Mouse (Mus musculus): Measurements from ENCODE around the gene Tubgcp6. TPM values are rescaled to one million over a fixed set of nuclear protein-coding genes. Genes with fewer than 3 reads are reported as not detected.

The Tubgcp6 gene
- polyA plus RNA-seq, 1 experiment from 2014 or later, result 9.1 TPM

DNA sequence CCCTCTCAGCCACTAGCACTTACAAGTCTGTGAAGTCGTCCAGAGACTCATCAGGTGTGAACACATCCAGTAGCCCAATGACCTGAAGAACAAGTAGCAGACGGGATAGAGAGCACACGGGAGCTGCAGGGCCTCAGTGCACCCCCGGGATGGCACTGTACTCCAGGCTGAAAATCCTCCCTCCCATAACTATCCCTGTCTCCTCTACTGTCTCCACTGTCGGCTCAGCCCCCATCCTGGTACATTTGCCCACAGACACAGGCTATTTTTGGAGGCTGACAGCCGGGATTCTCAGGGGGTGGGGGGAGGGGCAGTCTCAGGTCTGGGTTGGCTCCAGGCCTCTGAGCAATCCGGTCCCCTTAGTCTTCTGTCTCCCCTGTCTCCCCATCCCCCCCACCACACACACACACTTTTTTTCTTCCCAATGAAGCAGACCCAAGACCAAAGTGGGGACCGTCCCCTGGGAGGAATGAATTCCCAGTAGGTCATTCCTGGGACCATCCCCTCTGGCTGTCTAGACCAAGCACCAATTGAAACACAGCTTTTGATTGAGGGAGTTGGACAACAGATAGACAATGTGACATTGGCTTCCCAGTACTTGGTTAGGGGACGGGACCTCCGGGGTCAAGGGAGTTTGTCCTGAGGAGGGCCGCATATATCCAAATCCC lies 14.6 kb upstream of the Tubgcp6 start:
- H3K36me3 ChIP-seq (ENCODE audit: control insufficient read depth, insufficient read depth), result no peaks in the 10 kb centered on the region
- peak overlapping the region; percentile 56 for H3K4me2 ChIP-seq (ENCODE audit: low read depth, low read length)
- 47% methylated on average over 11 of the region's 11 CpGs for WGBS
- H3K9ac ChIP-seq (ENCODE audit: low read length), result no peak overlapping the region; the same call in 1 of the 2 replicates
- peaks cover 18% of the 10 kb centered on the region for H3K4me1 ChIP-seq (ENCODE audit: control insufficient read depth, insufficient read depth, low read length)
- 0 out of 2 replicates have a peak overlapping the region, but pooled peaks have one; percentile 19 for H3K27ac ChIP-seq (ENCODE audit: low read length)
- peak; percentile 39 for ATAC-seq (replicated peaks; ENCODE audit: extremely low read depth, insufficient read depth, low FRiP score)
- peaks cover 19% of the 10 kb centered on the region for H3K27me3 ChIP-seq (ENCODE audit: control insufficient read depth, insufficient read depth, low read length)
- H3K4me3 ChIP-seq (ENCODE audit: low read length), result peak overlapping the region; percentile 22; the same call in 1 of the 2 replicates
- H3K9me3 ChIP-seq (replicated peaks; ENCODE audit: control insufficient read depth, low read length), result no peaks in the 10 kb centered on the region

DNA sequence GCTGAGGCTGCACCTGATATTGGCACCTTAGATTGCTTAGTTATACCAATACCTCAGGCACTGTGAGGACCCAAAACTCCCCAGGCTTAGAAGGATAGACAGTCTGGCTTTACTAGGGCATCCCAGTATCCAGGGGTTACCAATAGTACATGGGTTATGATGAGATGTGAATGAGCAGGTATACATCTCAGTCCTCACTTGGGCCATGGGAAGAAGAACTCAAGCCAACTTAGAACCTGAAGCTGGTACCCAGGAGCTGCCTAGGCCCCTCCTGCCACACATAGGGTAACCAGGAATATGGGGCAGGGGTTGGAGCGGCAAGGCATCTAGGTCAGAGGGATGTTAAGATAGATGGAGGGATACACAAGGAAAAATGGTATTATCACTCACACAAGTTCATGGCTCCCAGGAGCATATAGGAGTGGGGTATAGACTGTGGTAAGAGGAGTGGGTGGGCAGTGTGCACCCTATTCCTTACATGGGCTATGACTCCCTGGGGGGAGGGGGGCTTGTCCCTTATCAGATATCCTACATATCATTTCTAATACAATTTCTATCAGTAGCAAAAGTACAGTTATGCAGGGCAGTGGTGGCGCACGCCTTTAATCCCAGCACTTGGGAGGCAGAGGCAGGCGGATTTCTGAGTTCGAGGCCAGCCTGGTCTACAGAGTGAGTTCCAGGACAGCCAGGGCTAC lies 13.7 kb upstream of the Tubgcp6 start:
- Histone ChIP-seq H3K27me3 (ENCODE audit: control insufficient read depth, insufficient read depth, low read length) (peaks cover 16% of the 10 kb centered on the region), H3K27ac (ENCODE audit: low read length) (no peak overlapping the region), H3K4me3 (ENCODE audit: low read length) (no peak overlapping the region), H3K4me1 (ENCODE audit: control insufficient read depth, insufficient read depth, low read length) (peaks cover 18% of the 10 kb centered on the region), H3K9me3 (replicated peaks; ENCODE audit: control insufficient read depth, low read length) (no peaks in the 10 kb centered on the region), H3K9ac (ENCODE audit: low read length) (no peak overlapping the region), H3K4me2 (ENCODE audit: low read depth, low read length) (no peak overlapping the region), H3K36me3 (ENCODE audit: control insufficient read depth, insufficient read depth) (no peaks in the 10 kb centered on the region)
- no peak for ATAC-seq (replicated peaks; ENCODE audit: extremely low read depth, insufficient read depth, low FRiP score)
- WGBS, result 97% methylated on average over 5 of the region's 5 CpGs

DNA sequence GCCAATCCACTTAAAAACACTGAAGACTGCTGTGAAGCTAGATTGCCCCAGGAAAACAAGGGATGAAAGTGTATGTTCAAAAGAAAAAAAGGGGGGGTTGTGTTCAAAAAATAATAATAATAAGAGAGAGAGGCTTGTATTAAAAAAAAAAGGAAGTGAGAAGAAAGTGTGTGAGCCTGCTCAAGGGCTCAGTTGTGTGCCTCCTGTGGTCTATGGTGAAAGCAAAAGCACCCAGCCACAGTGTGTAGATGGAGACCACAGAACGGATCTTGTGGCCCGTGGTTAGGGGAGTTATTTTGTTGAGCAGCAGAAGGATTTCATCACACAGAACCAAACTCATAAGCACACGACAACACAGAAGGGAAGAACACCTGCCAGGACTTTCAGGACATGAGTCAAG lies 8.4 kb upstream of the Tubgcp6 start:
- H3K9me3 ChIP-seq (replicated peaks; ENCODE audit: control insufficient read depth, low read length), result no peaks in the 10 kb centered on the region
- no peaks in the 10 kb centered on the region for H3K36me3 ChIP-seq (ENCODE audit: control insufficient read depth, insufficient read depth)
- H3K4me1 ChIP-seq (ENCODE audit: control insufficient read depth, insufficient read depth, low read length), result peaks cover 11% of the 10 kb centered on the region
- no peak overlapping the region for H3K9ac ChIP-seq (ENCODE audit: low read length)
- 82% methylated on average over 3 of the region's 3 CpGs for WGBS
- no peak overlapping the region for H3K4me3 ChIP-seq (ENCODE audit: low read length)
- H3K4me2 ChIP-seq (ENCODE audit: low read depth, low read length), result no peak overlapping the region
- H3K27ac ChIP-seq (ENCODE audit: low read length), result no peak overlapping the region
- ATAC-seq (replicated peaks; ENCODE audit: extremely low read depth, insufficient read depth, low FRiP score), result no peak
- H3K27me3 ChIP-seq (ENCODE audit: control insufficient read depth, insufficient read depth, low read length), result no peaks in the 10 kb centered on the region

DNA sequence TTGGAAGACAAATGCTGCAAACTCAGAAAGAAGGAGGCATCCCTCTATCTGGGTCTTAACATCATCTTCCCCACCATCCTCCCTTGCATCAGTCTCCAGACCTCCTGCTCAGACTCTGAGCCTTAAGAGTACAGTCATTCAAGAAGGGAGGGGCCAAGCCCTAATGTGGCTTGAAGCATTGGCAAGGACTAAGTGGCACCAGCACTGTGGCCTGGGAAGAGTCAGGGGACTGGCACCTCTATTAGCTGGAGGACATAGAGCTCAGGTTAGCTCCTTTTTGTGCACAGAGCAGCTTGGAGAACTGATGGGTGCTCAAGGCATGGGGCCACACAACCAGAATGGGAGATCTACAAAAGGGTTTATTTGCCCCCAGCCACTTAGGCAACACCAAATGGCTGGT lies 7.3 kb upstream of the Tubgcp6 start:
- no peak for ATAC-seq (replicated peaks; ENCODE audit: extremely low read depth, insufficient read depth, low FRiP score)
- H3K9me3 ChIP-seq (replicated peaks; ENCODE audit: control insufficient read depth, low read length), result no peaks in the 10 kb centered on the region
- no peak overlapping the region for H3K9ac ChIP-seq (ENCODE audit: low read length)
- H3K27me3 ChIP-seq (ENCODE audit: control insufficient read depth, insufficient read depth, low read length), result no peaks in the 10 kb centered on the region
- no peak overlapping the region for H3K27ac ChIP-seq (ENCODE audit: low read length)
- H3K4me3 ChIP-seq (ENCODE audit: low read length), result no peak overlapping the region
- peaks cover 11% of the 10 kb centered on the region for H3K4me1 ChIP-seq (ENCODE audit: control insufficient read depth, insufficient read depth, low read length)
- H3K36me3 ChIP-seq (ENCODE audit: control insufficient read depth, insufficient read depth), result peaks cover 1% of the 10 kb centered on the region; the same call in 1 of the 2 replicates
- no peak overlapping the region for H3K4me2 ChIP-seq (ENCODE audit: low read depth, low read length)

DNA sequence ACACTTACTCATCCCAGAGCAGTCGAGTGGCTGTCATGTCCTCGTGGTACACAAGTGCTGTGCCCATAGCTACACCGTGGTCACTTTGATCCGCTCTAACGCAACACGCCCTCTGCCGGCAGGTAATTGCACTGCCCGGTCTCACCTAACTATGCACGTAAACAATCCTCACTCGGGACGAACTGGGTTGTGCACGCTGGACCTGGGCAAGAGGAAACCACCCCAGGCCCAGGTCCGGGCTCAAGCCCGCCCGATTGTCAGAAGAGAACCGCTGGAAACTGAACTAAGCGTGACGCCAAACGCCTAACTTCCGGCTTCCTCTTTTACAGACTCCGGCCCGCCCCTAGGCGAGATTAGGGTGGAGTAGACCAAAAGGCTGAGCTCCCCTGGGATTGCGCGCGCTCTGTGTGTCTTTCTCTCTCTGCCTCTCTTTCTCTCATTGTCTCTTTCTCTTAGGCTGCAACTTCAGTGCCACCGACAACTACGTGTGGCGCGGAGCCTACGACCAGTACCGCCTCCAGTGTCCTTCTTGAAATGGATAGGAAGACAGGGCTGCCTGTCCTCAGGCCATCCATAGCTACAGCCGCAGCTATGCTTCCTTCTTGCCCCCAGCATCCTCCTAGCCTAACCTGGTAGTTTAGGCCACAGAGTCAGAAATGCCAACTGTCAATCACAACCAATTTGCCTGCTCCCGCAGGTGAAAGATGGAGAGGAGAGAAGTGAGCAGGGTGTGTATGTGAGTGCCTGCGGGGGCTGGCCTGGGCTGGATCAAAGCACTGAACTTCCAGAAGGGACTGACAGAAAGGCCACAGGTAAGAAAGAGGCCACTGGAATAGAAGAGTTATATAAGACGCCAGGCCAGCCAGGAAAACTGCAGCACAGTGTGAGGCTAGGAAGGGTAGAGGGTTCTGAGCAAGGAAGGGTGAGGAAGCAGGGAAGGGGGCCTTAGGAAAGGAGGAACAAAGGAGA lies 5.8 kb upstream of the Tubgcp6 start, which contains the start of gene Hdac10:
TSS of gene Hdac10 (minus strand) at position 319 of the 969 bp plus-strand sequence.
- Histone ChIP-seq H3K9ac (ENCODE audit: low read length) (peak within 1 kb of the TSS; percentile 80), H3K27me3 (ENCODE audit: control insufficient read depth, insufficient read depth, low read length) (no peaks in the 10 kb centered on the region), H3K27ac (ENCODE audit: low read length) (peak within 1 kb of the TSS; percentile 84), H3K36me3 (ENCODE audit: control insufficient read depth, insufficient read depth) (peaks cover 3% of the 10 kb centered on the region; the same call in 1 of the 2 replicates), H3K4me1 (ENCODE audit: control insufficient read depth, insufficient read depth, low read length) (peaks cover 14% of the 10 kb centered on the region), H3K4me2 (ENCODE audit: low read depth, low read length) (peak within 1 kb of the TSS; percentile 89), H3K4me3 (ENCODE audit: low read length) (peak within 1 kb of the TSS; percentile 74), H3K9me3 (replicated peaks; ENCODE audit: control insufficient read depth, low read length) (no peaks in the 10 kb centered on the region)
- ATAC-seq (replicated peaks; ENCODE audit: extremely low read depth, insufficient read depth, low FRiP score), result peak; percentile 86
- WGBS, result 2% methylated on average over 36 of the region's 36 CpGs

DNA sequence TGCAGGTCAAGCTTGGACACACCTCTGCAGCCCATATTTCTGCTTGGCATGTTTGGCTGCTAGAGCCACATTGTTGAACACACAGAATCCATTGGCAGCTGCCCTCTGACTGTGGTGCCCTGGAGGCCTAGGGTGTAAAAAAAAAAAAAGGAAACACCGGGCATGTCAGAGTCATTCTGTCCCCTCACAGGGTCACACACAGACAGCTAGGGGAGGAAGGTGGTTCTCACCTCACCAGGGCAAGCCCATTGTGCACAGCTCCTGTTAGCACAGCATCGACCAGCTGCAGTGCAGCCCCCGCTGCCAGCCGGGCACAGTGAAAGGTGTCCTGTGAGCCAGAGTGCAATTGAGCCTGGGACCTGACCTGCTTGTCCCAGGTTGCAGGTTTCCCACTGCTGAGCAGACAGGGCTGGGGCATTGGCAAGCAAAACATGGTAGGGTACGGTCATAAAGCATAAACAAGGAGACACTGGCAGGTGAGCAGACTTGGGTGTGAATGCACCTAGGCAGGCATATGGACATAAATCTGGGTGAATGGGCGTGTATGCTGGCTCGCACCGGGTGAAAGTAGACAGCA lies 4.5 kb upstream of the Tubgcp6 start:
- H3K36me3 ChIP-seq (ENCODE audit: control insufficient read depth, insufficient read depth), result peaks cover 3% of the 10 kb centered on the region; the same call in 1 of the 2 replicates
- H3K9ac ChIP-seq (ENCODE audit: low read length), result peak overlapping the region; percentile 80
- no peaks in the 10 kb centered on the region for H3K9me3 ChIP-seq (replicated peaks; ENCODE audit: control insufficient read depth, low read length)
- H3K4me2 ChIP-seq (ENCODE audit: low read depth, low read length), result peak overlapping the region; percentile 89
- ATAC-seq (replicated peaks; ENCODE audit: extremely low read depth, insufficient read depth, low FRiP score), result no peak
- H3K27ac ChIP-seq (ENCODE audit: low read length), result no peak overlapping the region
- H3K4me1 ChIP-seq (ENCODE audit: control insufficient read depth, insufficient read depth, low read length), result peaks cover 18% of the 10 kb centered on the region
- H3K27me3 ChIP-seq (ENCODE audit: control insufficient read depth, insufficient read depth, low read length), result no peaks in the 10 kb centered on the region
- WGBS, result 84% methylated on average over 8 of the region's 8 CpGs
- peak overlapping the region; percentile 74 for H3K4me3 ChIP-seq (ENCODE audit: low read length)

DNA sequence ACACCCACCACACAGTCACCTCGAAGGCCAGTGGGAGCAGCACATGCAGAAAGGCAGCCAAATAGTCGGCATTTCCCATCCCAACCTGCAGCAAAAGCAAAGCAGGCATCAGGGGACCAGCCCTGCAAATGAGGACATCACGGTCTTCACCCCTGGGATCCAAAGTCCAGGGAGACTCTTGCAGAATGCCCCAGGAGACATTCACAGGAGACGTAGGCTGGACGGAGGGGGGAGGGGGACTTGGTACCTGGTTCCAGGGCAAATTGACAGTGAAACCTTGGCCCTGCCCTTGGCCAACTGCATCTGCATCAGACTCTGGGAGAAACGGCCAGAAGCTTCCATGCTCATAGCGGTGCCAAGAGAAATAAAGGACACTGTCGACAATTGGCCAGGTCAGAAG lies 3.7 kb upstream of the Tubgcp6 start:
- no peak for ATAC-seq (replicated peaks; ENCODE audit: extremely low read depth, insufficient read depth, low FRiP score)
- no peak overlapping the region for H3K9ac ChIP-seq (ENCODE audit: low read length)
- H3K27ac ChIP-seq (ENCODE audit: low read length), result no peak overlapping the region
- H3K9me3 ChIP-seq (replicated peaks; ENCODE audit: control insufficient read depth, low read length), result no peaks in the 10 kb centered on the region
- peaks cover 26% of the 10 kb centered on the region for H3K4me1 ChIP-seq (ENCODE audit: control insufficient read depth, insufficient read depth, low read length)
- peaks cover 3% of the 10 kb centered on the region; the same call in 1 of the 2 replicates for H3K36me3 ChIP-seq (ENCODE audit: control insufficient read depth, insufficient read depth)
- WGBS, result 86% methylated on average over 8 of the region's 8 CpGs
- H3K4me3 ChIP-seq (ENCODE audit: low read length), result no peak overlapping the region
- no peak overlapping the region for H3K4me2 ChIP-seq (ENCODE audit: low read depth, low read length)
- H3K27me3 ChIP-seq (ENCODE audit: control insufficient read depth, insufficient read depth, low read length), result no peaks in the 10 kb centered on the region

DNA sequence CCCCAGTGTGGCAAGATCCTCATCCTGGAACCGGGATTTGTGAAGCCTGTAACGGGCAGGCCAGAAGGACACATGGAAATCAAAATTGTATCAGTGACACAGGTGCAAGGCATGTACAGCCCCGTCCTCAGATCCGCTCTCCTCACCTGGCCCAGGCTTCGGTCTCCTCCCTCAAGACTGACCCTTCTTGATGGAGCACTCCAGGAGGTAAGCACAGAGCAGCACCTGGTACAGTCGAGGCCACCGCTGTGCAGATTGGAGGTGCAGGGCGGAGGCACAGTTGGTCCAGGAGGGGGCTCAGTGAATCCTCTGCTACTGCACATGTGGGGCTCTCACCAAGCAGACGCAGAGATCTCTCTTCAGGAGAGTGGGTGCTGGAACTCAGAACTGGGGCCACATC lies 2.4 kb upstream of the Tubgcp6 start:
- no peaks in the 10 kb centered on the region for H3K27me3 ChIP-seq (ENCODE audit: control insufficient read depth, insufficient read depth, low read length)
- H3K27ac ChIP-seq (ENCODE audit: low read length), result no peak overlapping the region
- H3K9ac ChIP-seq (ENCODE audit: low read length), result no peak overlapping the region
- H3K4me3 ChIP-seq (ENCODE audit: low read length), result no peak overlapping the region
- no peak overlapping the region for H3K4me2 ChIP-seq (ENCODE audit: low read depth, low read length)
- ATAC-seq (replicated peaks; ENCODE audit: extremely low read depth, insufficient read depth, low FRiP score), result no peak
- 92% methylated on average over 9 of the region's 9 CpGs for WGBS
- H3K4me1 ChIP-seq (ENCODE audit: control insufficient read depth, insufficient read depth, low read length), result peaks cover 39% of the 10 kb centered on the region
- no peaks in the 10 kb centered on the region for H3K9me3 ChIP-seq (replicated peaks; ENCODE audit: control insufficient read depth, low read length)
- peaks cover 3% of the 10 kb centered on the region; the same call in 1 of the 2 replicates for H3K36me3 ChIP-seq (ENCODE audit: control insufficient read depth, insufficient read depth)
